Mouse (Mus musculus) megakaryocyte, embryonic 14.5 days (primary cell): ENCODE results near the gene Mindy4b-ps. TPM values are rescaled to one million over a fixed set of nuclear protein-coding genes. Genes with fewer than 3 reads are reported as not detected.
"Not testable (repeated sequence)": the region's sequence is repeated elsewhere in the genome, so short reads cannot be mapped to it uniquely, and the experiment has no call there.

ENCODE experiments used
- H3K27me3 ChIP-seq: replicated peaks from 2 replicates; pipeline ENCODE3; 2012; ENCODE audit warnings: inconsistent platforms
- H3K36me3 ChIP-seq: replicated peaks from 2 replicates; pipeline ENCODE3; 2012; ENCODE audit warnings: low read length, inconsistent platforms, mixed read lengths
- H3K4me1 ChIP-seq: 2 replicates; pipeline ENCODE4 v1.6.1; 2012; ENCODE audit warnings: inconsistent platforms
- H3K4me3 ChIP-seq: replicated peaks from 2 replicates; pipeline ENCODE3; 2012; ENCODE audit warnings: moderate library complexity, mild to moderate bottlenecking, inconsistent platforms
- H3K9me3 ChIP-seq: 2 replicates; pipeline ENCODE4 v1.6.1; 2012; ENCODE audit warnings: inconsistent platforms
- FLI1 ChIP-seq: IDR thresholded peaks from 2 replicates; pipeline ENCODE4 v1.6.1; 2012; ENCODE audit warnings: low read length, inconsistent platforms, mixed read lengths
- GATA1 ChIP-seq: IDR thresholded peaks from 3 replicates; pipeline ENCODE4 v1.6.1; 2012; ENCODE audit warnings: mixed read lengths, low read length, inconsistent platforms, borderline replicate concordance
- polyA plus RNA-seq: library from polyadenylated mRNA; stranded (reverse); fragments of >175 nt; gene quantifications from 2 replicates; pipeline ENCODE4 v1.2.3, GENCODE M21; 2012; ENCODE audit warnings: low replicate concordance; ENCODE audit not compliant: insufficient read depth

The Mindy4b-ps gene
- not detected in 2 replicates for polyA plus RNA-seq

- TF ChIP-seq GATA1 (no peak), FLI1 (no peak)
- Histone ChIP-seq H3K9me3 (no peaks in the 10 kb centered on the region), H3K4me1 (no peaks in the 10 kb centered on the region), H3K27me3 (peaks cover 5% of the 10 kb centered on the region), H3K36me3 (no peaks in the 10 kb centered on the region), H3K4me3 (no peak within 1 kb of the TSS)
These were observed at the start of gene Mindy4b-ps for GRCm38 (mm10) chr3:58822211-58822610. TSS of gene Mindy4b-ps (minus strand) at chr3:58822311.

GRCm38 (mm10) chr3:58871882-58872281, 49.8 kb upstream of the Mindy4b-ps start:
- H3K36me3 ChIP-seq, result not testable (repeated sequence)

GRCm38 (mm10) chr3:58865690-58866089, 43.6 kb upstream of the Mindy4b-ps start:
- no peaks in the 10 kb centered on the region for H3K36me3 ChIP-seq
- H3K27me3 ChIP-seq, result peaks cover 5% of the 10 kb centered on the region

More at GRCm38 (mm10) chr3:58871882-58872281, 49.8 kb upstream of the Mindy4b-ps start:
- H3K9me3 ChIP-seq, H3K4me3 ChIP-seq, H3K4me1 ChIP-seq: not testable (repeated sequence)
- peaks cover 13% of the 10 kb centered on the region for H3K27me3 ChIP-seq

GRCm38 (mm10) chr3:58862976-58863375, 40.9 kb upstream of the Mindy4b-ps start:
- H3K4me1 ChIP-seq, result no peaks in the 10 kb centered on the region
- H3K36me3 ChIP-seq, result no peaks in the 10 kb centered on the region
- peaks cover 3% of the 10 kb centered on the region for H3K27me3 ChIP-seq
- H3K4me3 ChIP-seq, result no peak overlapping the region
- no peaks in the 10 kb centered on the region for H3K9me3 ChIP-seq
- no peak for TF ChIP-seq GATA1
- TF ChIP-seq FLI1, result no peak

More at GRCm38 (mm10) chr3:58865690-58866089, 43.6 kb upstream of the Mindy4b-ps start:
- Histone ChIP-seq H3K4me1 (no peaks in the 10 kb centered on the region), H3K9me3 (no peaks in the 10 kb centered on the region), H3K4me3 (no peak overlapping the region)
- TF ChIP-seq FLI1, result no peak
- no peak for TF ChIP-seq GATA1

- Histone ChIP-seq H3K4me3 (no peak overlapping the region), H3K9me3 (no peaks in the 10 kb centered on the region), H3K36me3 (no peaks in the 10 kb centered on the region), H3K4me1 (peaks cover 5% of the 10 kb centered on the region), H3K27me3 (peaks cover 5% of the 10 kb centered on the region)
- no peak for TF ChIP-seq GATA1
- no peak for TF ChIP-seq FLI1
These were observed 21.3 kb upstream of the Mindy4b-ps start for GRCm38 (mm10) chr3:58843415-58843814.

GRCm38 (mm10) chr3:58833442-58834160, 11.5 kb upstream of the Mindy4b-ps start:
- peaks cover 5% of the 10 kb centered on the region for H3K27me3 ChIP-seq
- H3K4me3 ChIP-seq, result no peak overlapping the region
- no peaks in the 10 kb centered on the region for H3K4me1 ChIP-seq
- no peaks in the 10 kb centered on the region for H3K9me3 ChIP-seq
- no peaks in the 10 kb centered on the region for H3K36me3 ChIP-seq
- TF ChIP-seq GATA1 (no peak), FLI1 (no peak)

- H3K27me3 ChIP-seq, result peaks cover 5% of the 10 kb centered on the region
- no peak overlapping the region for H3K4me3 ChIP-seq
- H3K9me3 ChIP-seq, result no peaks in the 10 kb centered on the region
- TF ChIP-seq FLI1, result no peak
- TF ChIP-seq GATA1, result no peak
- no peaks in the 10 kb centered on the region for H3K36me3 ChIP-seq
- no peaks in the 10 kb centered on the region for H3K4me1 ChIP-seq
These were observed 10.8 kb upstream of the Mindy4b-ps start for GRCm38 (mm10) chr3:58832888-58833287.

GRCm38 (mm10) chr3:58831586-58831985, 9.5 kb upstream of the Mindy4b-ps start:
- Histone ChIP-seq H3K9me3 (no peaks in the 10 kb centered on the region), H3K4me3 (no peak overlapping the region), H3K36me3 (no peaks in the 10 kb centered on the region), H3K4me1 (no peaks in the 10 kb centered on the region), H3K27me3 (peaks cover 5% of the 10 kb centered on the region)
- TF ChIP-seq GATA1 (no peak), FLI1 (no peak)

- H3K27me3 ChIP-seq, result peaks cover 5% of the 10 kb centered on the region
- no peaks in the 10 kb centered on the region for H3K9me3 ChIP-seq
- H3K4me1 ChIP-seq, result no peaks in the 10 kb centered on the region
- TF ChIP-seq GATA1, result no peak
- no peak for TF ChIP-seq FLI1
- H3K36me3 ChIP-seq, result no peaks in the 10 kb centered on the region
- no peak overlapping the region for H3K4me3 ChIP-seq
These were observed 7.8 kb upstream of the Mindy4b-ps start for GRCm38 (mm10) chr3:58829926-58830325.

- no peak overlapping the region for H3K4me3 ChIP-seq
- no peaks in the 10 kb centered on the region for H3K4me1 ChIP-seq
- no peaks in the 10 kb centered on the region for H3K9me3 ChIP-seq
- TF ChIP-seq GATA1, result no peak
- no peak for TF ChIP-seq FLI1
- peaks cover 5% of the 10 kb centered on the region for H3K27me3 ChIP-seq
- H3K36me3 ChIP-seq, result no peaks in the 10 kb centered on the region
These were observed 6.4 kb upstream of the Mindy4b-ps start for GRCm38 (mm10) chr3:58828366-58829153.
